Mouse (Mus musculus): ENCODE data around the gene Tnrc18.

Tnrc18 gene

DNA sequence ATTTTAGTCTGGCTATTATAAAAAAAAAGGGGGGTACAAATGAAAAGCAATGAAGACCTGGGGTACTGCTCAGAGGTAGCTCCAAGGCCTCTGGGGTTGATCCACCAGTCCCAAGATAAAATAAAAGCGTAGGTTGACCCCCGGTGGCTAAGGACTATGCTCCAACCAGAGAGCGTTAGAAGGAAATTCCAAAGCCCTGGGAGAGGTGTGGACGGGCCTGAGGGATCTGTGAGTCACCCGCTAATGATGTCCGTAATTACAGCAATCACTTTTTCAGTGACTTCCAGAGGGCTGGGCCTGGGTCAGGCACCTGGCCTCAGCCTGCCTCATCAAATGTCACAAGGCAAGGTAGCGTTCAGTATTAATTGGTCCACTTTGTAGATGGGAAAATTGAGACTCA is 9.8 kb downstream of the Tnrc18 start:
- no peak for DNase-seq

DNA sequence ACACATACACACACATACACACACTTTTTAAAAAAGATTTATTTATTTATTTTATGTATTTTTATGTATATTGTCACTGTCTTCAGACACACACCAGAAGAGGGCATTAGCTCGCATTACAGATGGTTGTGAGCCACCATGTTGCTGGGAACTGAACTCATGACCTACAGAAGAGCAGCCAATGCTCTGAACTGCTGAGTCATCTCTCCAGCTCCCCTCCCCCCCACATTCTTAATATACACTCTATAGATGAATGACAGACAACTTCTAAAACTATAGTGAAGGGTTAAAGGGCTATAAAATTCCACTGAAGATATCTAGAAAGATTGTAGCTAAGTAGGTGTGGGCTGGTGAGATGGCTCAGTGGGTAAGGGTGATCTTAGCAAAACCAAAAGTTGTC is 13.7 kb downstream of the Tnrc18 start:
- DNase-seq, result no peak

DNA sequence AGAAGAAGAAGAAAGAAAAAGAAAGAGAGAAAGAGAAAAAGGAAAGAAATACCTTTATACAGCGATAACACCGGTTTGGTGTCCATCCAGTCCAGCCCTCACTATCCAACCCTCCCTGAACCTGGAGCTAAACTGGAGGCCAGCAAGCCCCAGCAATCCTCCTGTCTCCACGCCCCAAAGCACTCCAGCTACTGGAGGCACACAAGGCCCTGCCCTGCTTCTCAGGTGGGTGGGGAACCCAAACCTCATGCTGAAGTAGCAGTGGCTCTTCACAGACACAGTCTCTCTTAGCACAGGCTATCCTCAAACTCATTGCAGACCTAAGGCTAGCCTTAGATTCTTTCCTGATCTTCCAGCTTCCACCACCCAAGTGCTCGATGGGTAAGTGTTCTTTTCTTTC is 14.6 kb downstream of the Tnrc18 start:
- DNase-seq, result no peak

DNA sequence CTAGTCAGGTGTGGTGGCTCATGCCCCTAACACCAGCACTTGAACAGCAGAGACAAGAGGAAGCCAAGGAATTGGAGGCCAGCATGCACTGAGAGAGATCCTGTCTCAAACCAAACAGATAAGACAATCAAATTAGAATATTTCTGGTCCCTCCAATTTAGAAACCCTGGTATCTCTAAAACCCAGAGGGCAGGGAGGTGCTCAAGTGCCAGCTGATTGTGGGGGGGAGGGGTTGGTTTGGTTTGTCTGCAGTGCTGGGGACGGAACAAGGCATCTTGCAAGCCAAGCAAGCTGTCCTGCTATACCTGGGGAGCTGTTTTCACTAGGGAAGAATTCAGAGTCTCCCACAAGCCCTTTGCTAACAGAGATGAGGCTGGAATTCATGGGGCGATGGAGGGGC is 15.5 kb downstream of the Tnrc18 start:
- DNase-seq, result no peak

DNA sequence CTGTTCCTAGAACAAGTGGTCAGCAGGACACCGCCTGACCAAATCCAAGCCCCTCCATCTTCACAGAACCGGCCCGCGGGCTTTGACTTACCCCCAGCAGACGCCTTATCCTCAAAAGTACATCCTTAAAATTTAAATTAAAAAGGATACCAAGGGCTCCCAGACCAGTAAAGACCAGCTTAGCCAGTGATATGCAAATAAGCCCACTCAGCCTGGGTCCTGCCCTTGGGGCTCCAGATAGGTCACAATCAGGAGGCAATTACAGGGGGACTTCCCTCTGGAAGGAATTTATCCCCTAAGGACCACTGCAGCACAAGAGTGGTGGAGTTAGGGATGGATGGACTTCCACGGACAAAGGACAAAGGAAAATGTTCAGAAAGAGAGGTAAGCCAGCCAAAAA is 16.8 kb downstream of the Tnrc18 start:
- DNase-seq, result no peak

DNA sequence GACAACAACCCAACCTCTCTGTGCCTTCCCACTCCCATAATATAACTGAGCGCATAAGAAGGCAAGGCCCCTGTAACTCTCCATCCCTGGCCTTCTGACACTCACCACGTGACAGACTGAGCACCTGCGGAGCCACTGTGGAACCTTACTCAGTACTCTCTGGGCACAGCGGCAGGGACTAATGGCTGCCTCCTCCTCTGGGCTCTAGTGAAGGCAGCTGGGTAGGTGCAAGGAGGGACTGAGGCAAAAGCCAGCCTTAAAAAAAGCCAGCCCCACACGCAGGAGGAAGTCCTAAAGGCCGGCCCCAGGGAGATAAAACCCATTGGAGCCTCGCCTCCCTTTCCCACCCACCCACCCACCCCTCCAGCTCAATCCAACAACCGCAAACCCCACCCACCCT is 17.3 kb downstream of the Tnrc18 start:
- no peak for DNase-seq

DNA sequence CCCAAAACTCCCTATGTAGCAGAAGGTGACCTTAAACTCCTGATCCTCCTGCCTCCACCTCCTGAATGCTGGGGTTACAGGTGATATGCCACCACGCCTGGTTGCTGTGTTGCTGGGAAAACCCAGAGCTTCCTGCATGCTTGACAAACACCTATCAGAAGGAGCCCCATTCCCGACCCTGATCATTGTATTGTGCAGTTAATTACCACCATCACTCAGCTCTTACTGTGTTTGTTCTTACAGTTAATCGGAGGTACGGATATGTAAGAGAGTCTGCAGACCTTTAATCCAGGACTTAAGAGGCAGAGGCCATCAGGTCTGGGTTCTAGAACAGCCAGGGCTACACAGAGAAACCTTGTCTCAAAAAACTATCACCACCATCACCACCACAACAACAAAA is 18.2 kb downstream of the Tnrc18 start:
- DNase-seq, result no peak

DNA sequence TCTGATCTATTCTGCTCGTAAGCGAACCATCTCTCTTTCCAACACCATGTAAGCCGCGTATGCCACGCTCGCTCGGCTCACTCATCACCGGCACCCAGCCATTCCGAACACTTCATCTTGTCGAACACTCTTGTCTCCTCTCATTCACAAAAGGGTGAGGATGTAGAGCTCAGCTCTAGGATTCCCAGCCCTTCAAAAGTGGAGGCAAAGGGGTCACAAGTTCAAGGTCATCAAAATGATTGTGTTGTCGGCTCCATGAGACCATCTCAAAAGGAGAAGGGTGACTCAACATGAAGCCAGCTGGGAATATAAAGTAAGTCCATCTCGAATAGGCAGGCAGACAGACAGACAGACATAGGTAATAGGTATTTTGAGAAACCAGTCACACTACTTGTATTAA is 19.3 kb downstream of the Tnrc18 start:
- DNase-seq, result no peak

DNA sequence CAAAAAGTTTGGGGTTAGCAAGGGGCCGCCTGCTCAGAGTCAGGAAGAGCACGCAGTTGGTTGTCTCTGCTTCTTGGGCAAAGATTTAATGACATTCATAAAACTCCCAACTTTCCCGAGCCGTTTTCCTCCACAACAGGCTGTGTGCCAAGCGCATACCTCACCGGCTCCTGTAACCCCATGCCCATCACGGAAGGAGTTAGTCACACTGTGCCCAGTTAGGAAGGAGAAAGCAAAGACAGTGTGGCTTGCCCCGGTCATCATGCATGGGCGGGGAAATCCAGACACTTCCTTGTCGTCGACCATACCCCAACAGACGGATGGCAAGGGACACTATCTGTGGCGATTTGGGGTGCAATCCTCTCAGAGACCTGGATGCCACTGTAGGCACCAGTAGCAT is 19.8 kb downstream of the Tnrc18 start:
- DNase-seq, result no peak

DNA sequence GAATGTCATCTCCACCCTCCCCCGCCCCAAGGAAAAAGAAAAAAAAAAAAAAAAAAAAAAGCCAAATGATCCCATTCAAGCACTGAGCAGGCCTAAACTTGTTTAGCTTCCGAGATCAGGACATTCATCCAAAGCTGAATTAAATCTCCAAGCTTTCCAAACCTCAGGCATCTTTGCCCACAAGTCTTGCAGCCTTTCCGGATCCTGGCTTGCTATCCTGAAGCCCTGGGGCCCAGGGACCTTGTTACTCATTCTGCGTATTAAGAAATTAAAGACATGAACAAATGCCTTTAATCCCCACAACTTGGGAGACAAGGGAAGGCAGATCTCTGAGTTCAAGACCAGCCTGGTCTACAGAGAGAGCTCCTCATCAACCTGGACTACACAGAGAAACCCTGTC is 20.5 kb downstream of the Tnrc18 start:
- no peak for DNase-seq

DNA sequence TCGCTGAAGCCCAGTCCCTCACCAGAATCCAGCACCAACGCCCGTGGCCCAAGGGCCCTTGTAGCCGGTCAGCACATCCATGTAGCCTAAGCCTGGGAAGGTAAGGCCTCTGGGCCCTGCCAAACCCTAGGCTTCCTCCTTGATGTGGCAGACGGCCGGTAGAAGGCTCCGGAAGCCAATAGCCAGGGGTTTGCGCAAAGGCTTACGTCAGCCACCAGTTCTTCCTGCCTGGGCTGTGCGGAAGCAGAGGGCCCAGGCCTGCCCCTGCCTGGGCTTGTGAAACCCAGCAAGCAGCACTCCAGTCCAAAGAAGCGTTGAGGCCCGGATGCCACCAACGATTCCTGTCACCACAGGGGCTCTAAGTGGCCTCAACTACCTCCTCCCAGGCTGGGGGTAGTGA is 22.9 kb downstream of the Tnrc18 start:
- DNase-seq, result no peak

DNA sequence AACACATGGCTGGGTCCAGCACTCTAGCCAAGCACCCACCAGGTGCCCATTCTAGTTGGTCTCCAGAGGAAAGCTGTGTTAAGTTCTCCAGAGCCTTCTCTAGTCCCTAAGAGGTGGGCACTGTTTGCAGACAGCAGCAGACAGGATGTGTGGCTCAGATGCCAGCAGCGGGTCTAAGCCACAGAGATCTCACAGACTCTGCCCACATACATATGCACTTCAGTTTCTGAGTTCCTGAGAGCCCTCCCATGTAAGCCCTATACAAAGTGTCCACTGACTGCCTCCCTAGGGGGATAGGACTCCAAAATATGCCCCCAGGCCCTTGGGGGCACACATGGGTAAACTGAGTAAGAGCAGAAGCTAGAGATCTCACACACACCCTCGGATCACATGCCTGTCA is 23.3 kb downstream of the Tnrc18 start:
- DNase-seq, result no peak

DNA sequence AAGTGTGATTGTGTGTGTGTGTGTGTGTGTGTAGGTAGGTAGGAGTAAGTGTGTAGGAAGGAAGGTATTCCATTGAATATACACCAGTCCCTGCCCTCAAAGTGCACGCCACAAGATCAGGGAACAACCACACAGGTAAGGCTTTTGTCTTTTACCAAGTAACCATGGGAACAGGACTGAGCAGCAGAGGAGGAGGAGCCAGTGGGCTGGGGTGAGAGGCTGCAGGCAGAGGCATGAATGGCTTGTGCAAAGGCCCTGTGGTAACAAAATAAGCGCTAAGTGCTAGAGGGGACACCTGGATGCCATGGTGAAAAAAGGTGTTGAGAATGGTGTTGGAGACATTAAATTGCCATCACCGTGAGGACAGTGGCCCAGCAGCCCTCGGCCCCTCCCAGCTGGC is 24.9 kb downstream of the Tnrc18 start:
- DNase-seq, result no peak

DNA sequence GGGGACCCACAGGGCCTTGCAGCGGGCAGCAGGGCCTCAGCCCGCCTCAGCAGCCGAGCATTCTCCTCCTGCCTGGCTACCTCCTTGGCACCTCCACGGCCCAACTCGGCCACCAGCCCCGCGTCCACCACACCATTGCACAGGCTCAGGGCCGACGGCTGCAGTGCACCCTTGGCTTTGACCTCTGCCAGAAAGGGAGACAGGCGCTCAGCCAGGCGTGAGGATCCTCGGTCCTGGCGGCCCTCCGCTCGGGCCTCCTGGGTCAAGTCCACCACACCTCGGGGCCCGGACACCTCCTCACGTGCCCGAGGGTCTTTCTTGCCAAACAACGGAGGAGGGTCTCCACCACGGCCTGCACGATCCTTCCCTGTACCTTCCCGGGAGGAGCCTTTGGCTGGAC is 29.2 kb downstream of the Tnrc18 start:
- no peak for DNase-seq

DNA sequence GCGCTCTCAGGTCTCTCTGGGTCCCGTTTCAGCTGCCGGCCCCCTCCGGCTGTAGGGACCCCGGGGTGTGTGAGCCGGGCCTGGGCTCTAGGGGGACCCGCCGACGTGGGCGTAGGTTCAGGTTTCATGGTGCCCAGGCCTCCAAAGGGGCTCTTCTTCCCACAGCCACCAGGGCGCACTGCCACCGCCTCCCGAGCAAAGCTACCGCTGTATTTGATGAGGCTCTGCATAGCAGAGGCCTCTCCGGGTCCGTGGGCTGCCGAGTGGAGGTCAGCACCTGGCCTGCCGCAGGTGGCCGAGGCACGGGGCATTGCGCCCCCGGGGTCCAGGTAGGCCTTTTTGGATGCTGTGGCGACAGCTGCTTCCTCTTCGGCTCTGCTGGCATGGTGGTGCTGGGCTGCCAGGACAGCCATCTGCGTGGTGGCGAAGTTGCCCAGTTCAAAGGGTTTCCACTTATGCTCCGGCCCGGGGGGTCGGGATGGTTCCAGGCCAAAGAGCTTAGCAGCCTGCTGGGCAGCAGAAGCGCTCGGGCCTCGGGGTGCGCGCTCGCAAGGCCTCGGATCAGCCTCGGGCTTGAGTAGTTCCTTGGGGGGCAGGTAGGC is 30.1 kb downstream of the Tnrc18 start:
- DNase-seq, result peak; percentile 80

DNA sequence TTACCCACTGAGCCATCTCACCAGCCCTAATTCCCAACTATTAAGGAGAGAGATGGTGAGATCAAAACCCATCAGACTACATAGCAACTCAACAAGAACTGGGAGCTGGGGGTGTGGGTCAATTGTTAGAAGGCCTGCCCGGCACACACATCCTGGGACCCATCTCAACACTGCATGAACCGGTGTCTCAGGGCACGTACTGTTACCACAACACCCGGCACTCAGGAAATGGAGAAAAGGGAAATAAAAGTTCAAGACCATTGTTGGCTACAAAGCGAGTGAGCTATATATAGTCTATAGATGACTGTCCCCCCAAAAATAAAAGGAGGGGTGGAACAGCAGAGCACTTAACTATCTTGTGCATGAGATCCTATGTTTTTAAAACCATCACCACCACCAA is 30.8 kb downstream of the Tnrc18 start:
- no peak for DNase-seq

DNA sequence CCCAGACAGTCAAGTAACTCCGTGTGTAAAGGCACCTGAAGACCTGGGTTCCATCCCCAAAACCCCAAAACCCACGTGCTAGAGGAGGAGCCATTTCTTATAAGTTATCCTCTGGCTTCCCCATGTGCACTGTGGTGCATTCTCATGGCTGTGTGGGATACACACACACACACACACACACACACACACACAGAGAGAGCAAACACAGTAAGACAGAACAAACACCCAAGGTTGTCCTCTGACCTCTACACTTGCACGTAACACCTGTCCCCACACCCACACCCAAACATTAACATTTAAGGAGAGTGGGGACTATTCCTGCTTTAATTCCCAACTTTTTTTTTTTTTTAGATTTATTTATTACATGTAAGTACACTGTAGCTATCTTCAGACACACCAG is 31.2 kb downstream of the Tnrc18 start:
- DNase-seq, result no peak

DNA sequence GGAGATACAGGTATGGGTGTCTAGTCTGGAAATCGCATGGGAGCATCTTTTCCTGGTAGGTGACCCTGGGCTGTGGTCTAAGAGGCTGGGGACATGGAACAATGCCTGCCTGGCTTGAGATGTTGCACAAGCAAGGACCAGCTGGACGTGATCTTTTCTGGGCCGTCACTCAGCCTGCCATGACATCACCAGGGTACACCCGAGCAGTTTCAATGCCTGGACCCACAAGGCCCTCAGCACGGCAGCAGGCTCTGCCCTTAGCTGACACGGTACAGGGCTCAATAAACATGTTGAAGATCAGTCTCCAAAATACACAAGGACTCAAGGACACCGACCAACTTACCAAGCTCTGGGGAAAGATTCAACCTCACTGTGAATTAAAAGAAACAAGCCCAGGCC is 34.3 kb downstream of the Tnrc18 start:
- no peak for DNase-seq

DNA sequence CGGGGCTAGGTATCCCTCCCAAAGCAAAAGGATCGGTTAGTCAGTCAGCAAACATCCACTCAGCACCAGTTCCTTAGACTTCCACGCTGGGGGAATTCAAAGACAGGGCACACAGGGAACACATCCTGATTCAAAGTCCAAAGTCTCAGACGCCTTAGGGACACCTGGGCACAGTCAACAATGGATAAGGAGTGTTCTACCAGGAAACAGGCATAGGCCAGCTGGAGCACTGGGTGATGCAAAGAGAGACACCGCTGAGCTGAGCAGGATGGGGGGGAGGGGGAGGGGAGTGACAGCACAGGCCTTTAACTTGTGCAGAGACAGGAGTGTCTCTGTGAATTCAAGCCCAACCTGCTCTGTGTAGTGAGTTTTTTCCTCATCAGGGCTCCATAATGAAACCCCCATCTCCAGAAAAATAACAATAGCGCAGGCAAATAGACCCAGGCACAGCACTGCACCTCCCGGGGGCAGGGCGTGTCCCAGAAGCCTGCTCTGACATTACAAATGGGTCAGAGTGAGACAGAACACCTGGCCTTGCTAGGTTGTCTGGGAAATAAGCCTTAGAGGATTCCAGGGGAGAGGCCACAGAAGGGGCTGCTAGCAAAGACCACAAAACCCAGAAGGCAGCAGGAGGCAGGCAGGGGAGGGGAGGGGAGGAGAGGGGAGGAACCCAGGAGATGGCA is 34.9 kb downstream of the Tnrc18 start:
- no peak for DNase-seq

DNA sequence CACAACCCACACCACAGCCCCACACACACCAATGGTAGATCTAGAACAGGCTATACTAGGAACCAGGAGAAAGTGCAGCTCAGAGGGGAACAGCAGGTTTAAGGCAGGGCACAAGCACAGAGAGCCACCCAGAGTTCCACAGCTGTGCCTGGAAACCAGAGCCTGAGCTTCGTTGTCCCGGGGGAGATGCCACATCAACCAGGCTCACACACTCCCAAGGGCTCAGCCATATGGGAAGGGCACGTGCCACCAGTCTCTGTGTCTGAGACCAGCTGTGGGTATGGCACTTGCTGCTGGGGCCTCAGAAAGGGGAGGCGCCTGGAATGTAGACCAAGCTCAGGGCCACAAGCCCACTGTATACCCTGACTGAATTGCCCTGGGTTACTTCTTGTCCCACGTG is 36.9 kb downstream of the Tnrc18 start:
- DNase-seq, result no peak

DNA sequence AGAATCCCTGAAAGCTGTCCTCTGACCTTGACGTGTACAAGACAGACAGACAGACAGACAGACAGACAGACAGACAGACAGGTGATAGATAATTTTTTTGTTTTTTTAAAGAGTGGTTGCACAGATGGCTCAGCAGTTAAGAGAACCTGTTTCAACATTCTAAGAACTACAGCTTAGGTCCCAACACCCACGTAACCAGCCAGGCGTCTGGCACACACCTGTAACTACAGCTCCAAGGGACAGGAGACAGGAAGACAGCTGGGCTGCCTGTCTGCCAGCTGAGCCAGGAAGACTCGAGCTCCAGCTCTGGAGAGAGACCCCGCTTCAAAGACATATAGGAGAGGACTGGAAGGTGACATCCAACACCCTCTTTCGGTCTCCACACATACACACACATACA is 38.6 kb downstream of the Tnrc18 start:
- no peak for DNase-seq

DNA sequence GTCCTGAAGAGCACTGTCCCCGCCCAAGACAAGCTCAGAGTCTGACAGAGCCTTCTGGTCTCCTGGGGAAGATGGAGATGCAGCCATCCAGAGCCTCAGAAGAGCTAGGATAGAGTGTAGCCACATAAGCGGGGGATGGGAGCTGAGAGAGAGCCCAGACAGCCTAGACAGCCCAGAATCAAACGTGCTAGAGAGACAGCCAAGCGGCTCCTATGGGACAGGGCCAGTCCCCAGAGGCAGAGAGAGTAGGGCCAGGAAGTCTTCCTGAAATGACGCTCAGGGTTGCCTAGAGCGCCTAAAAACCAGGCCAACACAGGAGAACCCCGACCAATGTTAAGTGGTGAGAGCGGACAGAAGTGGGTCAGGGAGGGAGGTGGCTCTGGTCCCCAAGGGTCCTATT is 39.3 kb downstream of the Tnrc18 start:
- DNase-seq, result no peak

DNA sequence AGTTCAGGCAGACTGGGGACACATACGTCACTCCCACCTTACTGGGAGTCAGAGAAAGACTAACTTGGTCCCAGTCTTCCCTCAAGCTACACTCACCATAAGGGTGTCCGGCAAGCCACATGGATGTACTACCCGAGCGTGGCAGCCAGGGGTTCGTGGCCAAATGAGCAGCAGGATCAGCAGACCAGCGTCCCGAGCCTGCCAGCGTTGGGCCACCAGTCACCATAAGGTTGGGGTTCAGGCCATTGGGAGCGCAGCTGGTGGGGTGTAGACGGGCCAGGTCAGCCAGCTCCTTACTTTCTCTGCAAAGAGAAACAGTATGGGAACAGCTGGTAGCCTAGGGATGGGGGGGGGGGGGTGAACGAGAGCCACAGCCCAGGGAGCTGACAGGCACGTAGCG is 41.4 kb downstream of the Tnrc18 start:
- DNase-seq, result no peak

DNA sequence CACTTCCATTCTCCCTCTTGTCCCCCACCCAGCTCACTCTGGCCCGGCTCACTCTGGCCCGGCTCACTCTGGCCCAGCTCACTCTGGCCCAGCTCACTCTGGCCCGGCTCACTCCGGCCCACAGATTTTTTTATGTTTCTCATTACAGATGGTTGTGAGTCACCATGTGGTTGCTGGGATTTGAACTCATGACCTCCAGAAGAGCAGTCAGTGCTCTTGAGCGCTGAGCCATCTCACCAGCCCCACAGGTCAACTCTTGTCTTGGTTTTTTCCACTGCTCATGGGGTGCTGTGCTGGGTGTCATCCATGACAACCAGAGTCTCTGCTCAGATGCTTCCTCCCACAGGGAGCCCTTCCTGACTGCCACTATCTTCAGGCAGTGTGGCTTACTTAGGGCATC is 42.7 kb downstream of the Tnrc18 start:
- no peak for DNase-seq

DNA sequence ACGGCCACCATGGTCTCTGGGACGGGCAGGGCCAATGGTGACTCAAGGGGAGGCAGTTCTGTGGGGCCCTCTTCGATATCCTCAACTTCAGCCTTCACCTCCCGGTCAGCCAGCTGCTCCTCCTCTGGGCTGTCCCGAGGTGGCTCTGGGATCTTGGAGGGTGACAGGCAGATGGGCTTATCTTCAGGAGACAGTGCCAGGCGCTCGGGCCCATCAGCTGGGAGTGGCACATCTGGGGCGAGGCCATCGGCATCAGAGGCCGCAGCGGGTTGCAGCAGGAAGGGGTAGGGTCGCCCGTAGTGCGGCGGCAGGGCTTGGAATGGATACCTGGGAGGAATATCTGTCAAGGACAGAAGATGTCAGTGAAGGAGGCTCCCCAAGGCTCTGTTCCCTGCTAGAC is 45.5 kb downstream of the Tnrc18 start:
- no peak for DNase-seq
